Mouse (Mus musculus): ENCODE measurements around the gene Dedd. TPM values are rescaled to one million over a fixed set of nuclear protein-coding genes. Genes with fewer than 3 reads are reported as not detected.

The Dedd gene
- total and polyA plus RNA-seq, 2 experiments from 2014 or later, result 31.1 to 44.6 TPM

GRCm38 (mm10) chr1:171373946-171374345, 45.0 kb downstream of the Dedd start:
- Histone ChIP-seq H3K4me2 (ENCODE audit: low read depth) (no peak overlapping the region), H3K4me3 (ENCODE audit: low read depth, low read length) (no peak overlapping the region), H3K9me3 (ENCODE audit: low read length) (no peaks in the 10 kb centered on the region), H3K27ac (ENCODE audit: low read depth, low read length) (no peak overlapping the region), H3K27me3 (ENCODE audit: insufficient read depth, low read length) (no peaks in the 10 kb centered on the region), H3K4me1 (ENCODE audit: insufficient read depth) (no peaks in the 10 kb centered on the region), H3K9ac (no peak overlapping the region), H3K36me3 (ENCODE audit: insufficient read depth) (no peaks in the 10 kb centered on the region)
- WGBS, result 0% methylated on average over 3 of the region's 4 CpGs
- TF ChIP-seq CTCF (IDR thresholded peaks at IDR 0.05; ENCODE audit: low read depth), result no peak
- DNase-seq (no peak), ATAC-seq (no peak)

GRCm38 (mm10) chr1:171375646-171376097, 46.7 kb downstream of the Dedd start:
- H3K4me1 ChIP-seq (ENCODE audit: insufficient read depth), result no peaks in the 10 kb centered on the region
- no peak overlapping the region for H3K4me3 ChIP-seq (ENCODE audit: low read depth, low read length)
- DNase-seq (no peak), ATAC-seq (no peak)
- no peaks in the 10 kb centered on the region for H3K9me3 ChIP-seq (ENCODE audit: low read length)
- no peak overlapping the region for H3K27ac ChIP-seq (ENCODE audit: low read depth, low read length)
- no peaks in the 10 kb centered on the region for H3K27me3 ChIP-seq (ENCODE audit: insufficient read depth, low read length)
- no peak for TF ChIP-seq CTCF (IDR thresholded peaks at IDR 0.05; ENCODE audit: low read depth)
- H3K9ac ChIP-seq, result no peak overlapping the region
- H3K36me3 ChIP-seq (ENCODE audit: insufficient read depth), result no peaks in the 10 kb centered on the region
- H3K4me2 ChIP-seq (ENCODE audit: low read depth), result no peak overlapping the region
- 51% methylated on average over 9 of the region's 9 CpGs for WGBS

GRCm38 (mm10) chr1:171378298-171378697, 49.4 kb downstream of the Dedd start:
- Histone ChIP-seq H3K4me3 (ENCODE audit: low read depth, low read length) (no peak overlapping the region), H3K4me1 (ENCODE audit: insufficient read depth) (no peaks in the 10 kb centered on the region), H3K9ac (no peak overlapping the region), H3K27me3 (ENCODE audit: insufficient read depth, low read length) (no peaks in the 10 kb centered on the region), H3K27ac (ENCODE audit: low read depth, low read length) (no peak overlapping the region), H3K36me3 (ENCODE audit: insufficient read depth) (no peaks in the 10 kb centered on the region), H3K9me3 (ENCODE audit: low read length) (no peaks in the 10 kb centered on the region), H3K4me2 (ENCODE audit: low read depth) (no peak overlapping the region)
- no peak for TF ChIP-seq CTCF (IDR thresholded peaks at IDR 0.05; ENCODE audit: low read depth)
- WGBS, result 93% methylated on average over 6 of the region's 6 CpGs
- DNase-seq (no peak), ATAC-seq (no peak)

GRCm38 (mm10) chr1:171379935-171380599, 51.1 kb downstream of the Dedd start:
- Histone ChIP-seq H3K27me3 (ENCODE audit: insufficient read depth, low read length) (no peaks in the 10 kb centered on the region), H3K4me2 (ENCODE audit: low read depth) (peak overlapping the region; percentile 45), H3K4me3 (ENCODE audit: low read depth, low read length) (peak overlapping the region; percentile 28), H3K9ac (peak overlapping the region; percentile 35; the same call in 1 of the 2 replicates), H3K36me3 (ENCODE audit: insufficient read depth) (no peaks in the 10 kb centered on the region), H3K4me1 (ENCODE audit: insufficient read depth) (no peaks in the 10 kb centered on the region), H3K9me3 (ENCODE audit: low read length) (no peaks in the 10 kb centered on the region), H3K27ac (ENCODE audit: low read depth, low read length) (no peak overlapping the region)
- peak; percentile 74 for TF ChIP-seq CTCF (IDR thresholded peaks at IDR 0.05; ENCODE audit: low read depth)
- DNase-seq (peak; percentile 81), ATAC-seq (peak; percentile 82)
- WGBS, result 2% methylated on average over 31 of the region's 31 CpGs

GRCm38 (mm10) chr1:171382096-171382620, 53.2 kb downstream of the Dedd start:
- DNase-seq (no peak), ATAC-seq (no peak)
- H3K4me1 ChIP-seq (ENCODE audit: insufficient read depth), result no peaks in the 10 kb centered on the region
- H3K27ac ChIP-seq (ENCODE audit: low read depth, low read length), result no peak overlapping the region
- no peaks in the 10 kb centered on the region for H3K27me3 ChIP-seq (ENCODE audit: insufficient read depth, low read length)
- no peak overlapping the region for H3K4me2 ChIP-seq (ENCODE audit: low read depth)
- WGBS, result 89% methylated on average over 11 of the region's 11 CpGs
- no peaks in the 10 kb centered on the region for H3K36me3 ChIP-seq (ENCODE audit: insufficient read depth)
- no peak overlapping the region for H3K9ac ChIP-seq
- no peak for TF ChIP-seq CTCF (IDR thresholded peaks at IDR 0.05; ENCODE audit: low read depth)
- H3K9me3 ChIP-seq (ENCODE audit: low read length), result no peaks in the 10 kb centered on the region
- no peak overlapping the region for H3K4me3 ChIP-seq (ENCODE audit: low read depth, low read length)

- no peak overlapping the region for H3K4me3 ChIP-seq (ENCODE audit: low read depth, low read length)
- WGBS, result 64% methylated on average over 9 of the region's 9 CpGs
- no peaks in the 10 kb centered on the region for H3K36me3 ChIP-seq (ENCODE audit: insufficient read depth)
- H3K27me3 ChIP-seq (ENCODE audit: insufficient read depth, low read length), result no peaks in the 10 kb centered on the region
- H3K27ac ChIP-seq (ENCODE audit: low read depth, low read length), result no peak overlapping the region
- TF ChIP-seq CTCF (IDR thresholded peaks at IDR 0.05; ENCODE audit: low read depth), result no peak
- H3K4me2 ChIP-seq (ENCODE audit: low read depth), result no peak overlapping the region
- H3K9me3 ChIP-seq (ENCODE audit: low read length), result no peaks in the 10 kb centered on the region
- no peak overlapping the region for H3K9ac ChIP-seq
- no peak for ATAC-seq
- no peaks in the 10 kb centered on the region for H3K4me1 ChIP-seq (ENCODE audit: insufficient read depth)
- DNase-seq, result no peak
These were observed 55.4 kb downstream of the Dedd start for GRCm38 (mm10) chr1:171384361-171384760.

GRCm38 (mm10) chr1:171385171-171385570, 56.2 kb downstream of the Dedd start:
- Histone ChIP-seq H3K36me3 (ENCODE audit: insufficient read depth) (no peaks in the 10 kb centered on the region), H3K27ac (ENCODE audit: low read depth, low read length) (no peak overlapping the region), H3K9ac (no peak overlapping the region), H3K4me2 (ENCODE audit: low read depth) (no peak overlapping the region), H3K9me3 (ENCODE audit: low read length) (no peaks in the 10 kb centered on the region), H3K4me1 (ENCODE audit: insufficient read depth) (no peaks in the 10 kb centered on the region), H3K4me3 (ENCODE audit: low read depth, low read length) (no peak overlapping the region), H3K27me3 (ENCODE audit: insufficient read depth, low read length) (no peaks in the 10 kb centered on the region)
- no peak; the same call in 1 of the 2 replicates for TF ChIP-seq CTCF (IDR thresholded peaks at IDR 0.05; ENCODE audit: low read depth)
- ATAC-seq (no peak), DNase-seq (no peak)
- 68% methylated on average over 9 of the region's 9 CpGs for WGBS
